Mouse (Mus musculus) liver, embryonic 14.5 days (tissue): ENCODE data around the gene Leng8.

Experiments
- CTCF ChIP-seq: IDR thresholded peaks from 2 replicates; pipeline ENCODE4 v1.5.1; 2016; ENCODE audit warnings: antibody characterized with exemption, low read depth, control low read depth
- EP300 ChIP-seq: IDR thresholded peaks from 2 replicates; pipeline ENCODE4 v1.6.1; 2016; ENCODE audit warnings: antibody characterized with exemption, low read depth

DNA sequence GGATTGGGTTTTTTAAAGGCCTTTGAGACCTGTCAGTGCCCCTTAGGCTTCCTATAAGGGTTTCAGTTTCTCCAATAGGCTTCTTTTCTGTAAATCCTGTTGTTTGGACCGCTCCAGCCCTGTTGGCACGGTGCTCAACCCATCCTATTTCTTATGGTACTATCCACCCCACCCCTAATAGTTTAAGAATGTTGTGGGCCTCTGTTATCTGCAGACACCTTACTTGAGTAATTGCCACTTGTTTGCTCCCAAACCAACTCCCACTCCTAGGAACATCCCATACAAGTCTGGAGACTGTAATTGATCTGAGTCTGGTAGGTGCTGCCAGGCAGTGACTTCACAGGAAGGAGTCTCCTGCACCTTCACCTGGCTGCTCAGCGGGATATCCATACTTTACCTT, 907 bp downstream of the Leng8 start:
- TF ChIP-seq CTCF: no peak
- TF ChIP-seq EP300: no peak
